Mouse (Mus musculus): ENCODE data around the gene Rmi1. TPM values are rescaled to one million over a fixed set of nuclear protein-coding genes. Genes with fewer than 3 reads are reported as not detected.

The Rmi1 gene
- total and polyA plus RNA-seq, 2 experiments from 2014 or later = 13.3 to 16.1 TPM

- Histone ChIP-seq H3K27ac (ENCODE audit: low read depth) (no peak overlapping the region), H3K4me2 (ENCODE audit: low read depth, low read length) (no peak overlapping the region), H3K4me3 (ENCODE audit: low read depth, low read length) (no peak overlapping the region), H3K27me3 (ENCODE audit: control insufficient read depth, insufficient read depth, low read length) (no peaks in the 10 kb centered on the region), H3K4me1 (ENCODE audit: control insufficient read depth, insufficient read depth) (peaks cover 18% of the 10 kb centered on the region), H3K36me3 (replicated peaks; ENCODE audit: control insufficient read depth, insufficient read depth, low read length) (no peaks in the 10 kb centered on the region), H3K9me3 (replicated peaks; ENCODE audit: control insufficient read depth, low read length) (no peaks in the 10 kb centered on the region), H3K9ac (replicated peaks; ENCODE audit: low read depth, low read length) (no peak overlapping the region)
- TF ChIP-seq CTCF (IDR thresholded peaks at IDR 0.05; ENCODE audit: low read depth) = no peak
- no peak for TF ChIP-seq EP300 (IDR thresholded peaks at IDR 0.05; ENCODE audit: low read depth)
- ATAC-seq (ENCODE audit: insufficient read depth, low read depth) = no peak
- WGBS = 61% methylated on average over 4 of the region's 4 CpGs
- DNase-seq (ENCODE audit: low spot score) = no peak
These were observed 20.2 kb downstream of the Rmi1 start for GRCm38 (mm10) chr13:58422242-58422641.

DNA sequence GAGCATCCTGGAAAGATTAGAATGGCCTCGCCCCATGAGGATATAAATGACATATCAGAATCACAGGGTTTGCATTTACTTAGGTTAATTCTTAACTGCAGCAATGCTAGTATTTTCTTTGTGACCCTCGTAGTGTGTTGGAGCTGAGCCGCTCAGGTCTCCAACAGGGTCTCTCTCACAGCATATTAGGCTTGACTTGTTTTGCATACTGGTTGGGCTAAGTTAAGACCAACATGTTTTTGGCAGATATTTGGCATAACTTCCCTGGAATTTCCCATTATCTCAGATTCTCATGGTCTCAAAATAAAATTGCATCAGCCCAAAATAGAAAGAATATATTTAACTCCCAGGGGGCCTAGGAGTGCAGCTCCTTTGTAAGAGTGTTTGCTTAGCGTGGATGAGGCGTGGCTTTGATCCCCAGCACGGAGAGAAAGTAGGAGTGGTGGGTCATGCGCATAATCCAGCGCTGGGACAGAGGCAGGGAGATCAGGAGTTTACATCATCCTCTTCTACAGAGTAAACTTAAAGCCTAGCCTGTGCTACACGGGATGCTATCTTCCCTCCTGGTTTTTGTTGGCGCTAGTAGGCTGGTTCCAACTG is 21.1 kb downstream of the Rmi1 start:
- ATAC-seq (ENCODE audit: insufficient read depth, low read depth) = peak; percentile 90
- 0 out of 2 replicates have a peak overlapping the region, but pooled peaks have one; percentile 10 for H3K4me2 ChIP-seq (ENCODE audit: low read depth, low read length)
- 15% methylated on average over 10 of the region's 10 CpGs for WGBS

GRCm38 (mm10) chr13:58439716-58440115 is 37.7 kb downstream of the Rmi1 start:
- no peaks in the 10 kb centered on the region for H3K36me3 ChIP-seq (replicated peaks; ENCODE audit: control insufficient read depth, insufficient read depth, low read length)
- no peaks in the 10 kb centered on the region for H3K4me1 ChIP-seq (ENCODE audit: control insufficient read depth, insufficient read depth)
- no peak overlapping the region for H3K9ac ChIP-seq (replicated peaks; ENCODE audit: low read depth, low read length)
- WGBS = 92% methylated on average over 2 of the region's 2 CpGs
- no peak overlapping the region for H3K4me2 ChIP-seq (ENCODE audit: low read depth, low read length)
- ATAC-seq (ENCODE audit: insufficient read depth, low read depth) (no peak), DNase-seq (ENCODE audit: low spot score) (no peak)
- no peak for TF ChIP-seq EP300 (IDR thresholded peaks at IDR 0.05; ENCODE audit: low read depth)
- TF ChIP-seq CTCF (IDR thresholded peaks at IDR 0.05; ENCODE audit: low read depth) = no peak
- no peaks in the 10 kb centered on the region for H3K9me3 ChIP-seq (replicated peaks; ENCODE audit: control insufficient read depth, low read length)
- H3K4me3 ChIP-seq (ENCODE audit: low read depth, low read length) = no peak overlapping the region
- H3K27ac ChIP-seq (ENCODE audit: low read depth) = no peak overlapping the region
- no peaks in the 10 kb centered on the region for H3K27me3 ChIP-seq (ENCODE audit: control insufficient read depth, insufficient read depth, low read length)

More for the DNA sequence above, 21.1 kb downstream of the Rmi1 start:
- TF ChIP-seq EP300 (IDR thresholded peaks at IDR 0.05; ENCODE audit: low read depth) (no peak; the same call in 1 of the 2 replicates), CTCF (IDR thresholded peaks at IDR 0.05; ENCODE audit: low read depth) (no peak)
- Histone ChIP-seq H3K27ac (ENCODE audit: low read depth) (peak overlapping the region; percentile 71), H3K27me3 (ENCODE audit: control insufficient read depth, insufficient read depth, low read length) (no peaks in the 10 kb centered on the region), H3K4me1 (ENCODE audit: control insufficient read depth, insufficient read depth) (peaks cover 18% of the 10 kb centered on the region), H3K9ac (replicated peaks; ENCODE audit: low read depth, low read length) (no peak overlapping the region), H3K9me3 (replicated peaks; ENCODE audit: control insufficient read depth, low read length) (no peaks in the 10 kb centered on the region), H3K36me3 (replicated peaks; ENCODE audit: control insufficient read depth, insufficient read depth, low read length) (no peaks in the 10 kb centered on the region), H3K4me3 (ENCODE audit: low read depth, low read length) (no peak overlapping the region)
- DNase-seq (ENCODE audit: low spot score) = peak; percentile 70

DNA sequence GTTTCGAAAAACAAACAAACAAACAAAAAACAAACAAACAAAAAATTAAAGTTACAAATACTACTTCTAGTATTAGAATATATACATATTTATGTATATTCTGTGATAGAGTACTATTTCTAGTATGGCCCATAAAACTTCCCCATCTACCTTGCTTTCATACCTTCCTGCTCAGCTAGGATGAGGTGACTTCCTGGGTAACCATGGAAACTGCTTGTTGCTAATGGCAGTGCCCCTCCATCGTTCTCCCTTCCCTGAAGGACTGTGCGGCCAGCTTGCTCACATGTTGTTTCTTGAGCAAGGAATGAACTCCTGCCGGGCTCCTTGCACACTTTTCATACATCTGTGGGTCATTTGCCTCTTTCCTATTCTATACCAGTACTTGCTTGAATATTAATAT is 41.3 kb downstream of the Rmi1 start:
- Histone ChIP-seq H3K4me1 (ENCODE audit: control insufficient read depth, insufficient read depth) (no peaks in the 10 kb centered on the region), H3K27me3 (ENCODE audit: control insufficient read depth, insufficient read depth, low read length) (no peaks in the 10 kb centered on the region), H3K9me3 (replicated peaks; ENCODE audit: control insufficient read depth, low read length) (no peaks in the 10 kb centered on the region), H3K27ac (ENCODE audit: low read depth) (no peak overlapping the region), H3K4me3 (ENCODE audit: low read depth, low read length) (no peak overlapping the region), H3K4me2 (ENCODE audit: low read depth, low read length) (no peak overlapping the region), H3K9ac (replicated peaks; ENCODE audit: low read depth, low read length) (no peak overlapping the region), H3K36me3 (replicated peaks; ENCODE audit: control insufficient read depth, insufficient read depth, low read length) (no peaks in the 10 kb centered on the region)
- DNase-seq (ENCODE audit: low spot score) = no peak
- ATAC-seq (ENCODE audit: insufficient read depth, low read depth) = no peak
- TF ChIP-seq EP300 (IDR thresholded peaks at IDR 0.05; ENCODE audit: low read depth) = no peak
- no peak for TF ChIP-seq CTCF (IDR thresholded peaks at IDR 0.05; ENCODE audit: low read depth)
- WGBS = 86% methylated on average over 4 of the region's 4 CpGs

DNA sequence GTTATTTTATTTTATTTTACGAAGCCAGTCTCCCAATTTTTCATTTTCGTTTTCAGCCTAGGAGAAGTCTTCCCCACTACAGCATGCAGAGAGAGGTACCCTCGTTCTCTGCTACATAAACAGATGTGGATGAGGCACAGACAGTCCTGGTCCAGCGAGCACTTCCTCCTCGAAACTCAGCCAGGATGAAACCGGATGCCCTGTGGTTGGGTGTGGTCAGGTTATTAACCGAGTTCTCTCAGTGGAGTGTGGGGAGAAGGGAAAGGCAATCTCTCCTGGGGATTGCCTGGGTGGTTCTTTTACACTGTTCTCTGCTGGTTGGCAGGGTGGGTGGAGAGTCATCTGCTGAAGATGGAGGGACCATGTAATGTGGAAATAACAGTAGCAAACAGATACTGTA is 41.7 kb downstream of the Rmi1 start:
- TF ChIP-seq CTCF (IDR thresholded peaks at IDR 0.05; ENCODE audit: low read depth) = no peak
- no peak for TF ChIP-seq EP300 (IDR thresholded peaks at IDR 0.05; ENCODE audit: low read depth)
- Histone ChIP-seq H3K27ac (ENCODE audit: low read depth) (no peak overlapping the region), H3K9ac (replicated peaks; ENCODE audit: low read depth, low read length) (no peak overlapping the region), H3K4me3 (ENCODE audit: low read depth, low read length) (no peak overlapping the region), H3K4me1 (ENCODE audit: control insufficient read depth, insufficient read depth) (no peaks in the 10 kb centered on the region), H3K27me3 (ENCODE audit: control insufficient read depth, insufficient read depth, low read length) (no peaks in the 10 kb centered on the region), H3K36me3 (replicated peaks; ENCODE audit: control insufficient read depth, insufficient read depth, low read length) (no peaks in the 10 kb centered on the region), H3K4me2 (ENCODE audit: low read depth, low read length) (no peak overlapping the region), H3K9me3 (replicated peaks; ENCODE audit: control insufficient read depth, low read length) (no peaks in the 10 kb centered on the region)
- WGBS = 50% methylated on average over 7 of the region's 7 CpGs
- ATAC-seq (ENCODE audit: insufficient read depth, low read depth) (no peak), DNase-seq (ENCODE audit: low spot score) (no peak)

GRCm38 (mm10) chr13:58446541-58446940 is 44.5 kb downstream of the Rmi1 start:
- Histone ChIP-seq H3K4me2 (ENCODE audit: low read depth, low read length) (no peak overlapping the region), H3K4me3 (ENCODE audit: low read depth, low read length) (no peak overlapping the region), H3K27ac (ENCODE audit: low read depth) (no peak overlapping the region), H3K9ac (replicated peaks; ENCODE audit: low read depth, low read length) (no peak overlapping the region), H3K4me1 (ENCODE audit: control insufficient read depth, insufficient read depth) (no peaks in the 10 kb centered on the region), H3K36me3 (replicated peaks; ENCODE audit: control insufficient read depth, insufficient read depth, low read length) (no peaks in the 10 kb centered on the region), H3K9me3 (replicated peaks; ENCODE audit: control insufficient read depth, low read length) (no peaks in the 10 kb centered on the region), H3K27me3 (ENCODE audit: control insufficient read depth, insufficient read depth, low read length) (no peaks in the 10 kb centered on the region)
- TF ChIP-seq CTCF (IDR thresholded peaks at IDR 0.05; ENCODE audit: low read depth) = no peak
- no peak for TF ChIP-seq EP300 (IDR thresholded peaks at IDR 0.05; ENCODE audit: low read depth)
- 83% methylated on average over 2 of the region's 2 CpGs for WGBS
- ATAC-seq (ENCODE audit: insufficient read depth, low read depth) (no peak), DNase-seq (ENCODE audit: low spot score) (no peak)
